ENCODE assay signal across 26 mouse cellular contexts in genomic region chr17:64674401-64674800, GRCm38 (mm10).
DNase-seq lines count a peak whose midpoint lies in the region; ATAC-seq and TF ChIP-seq lines count a peak whose summit lies in the region.
"Had no signal": no experiment of that assay in that cellular context is flagged by ENCODE, and none has a peak within 500 bp of the region (broad histone marks: within the 10 kb centered on the region; RNA-seq: fewer than 3 reads in every experiment).

No protein-coding gene starts in this region.

- H3K27me3 ChIP-seq in liver, adult 2 months (ENCODE audit: control insufficient read depth, insufficient read depth, low read length): no peaks in the 10 kb centered on the region
- H3K27me3 ChIP-seq in liver, embryonic 12.5 days (replicated peaks): no peaks in the 10 kb centered on the region
- H3K27me3 ChIP-seq: embryonic facial prominence, embryonic 13.5 days; forebrain, embryonic 13.5 days; heart, embryonic 13.5 days had no signal

- peaks cover 17% of the 10 kb centered on the region for H3K4me1 ChIP-seq in liver, adult 2 months (ENCODE audit: control insufficient read depth, insufficient read depth, low read length)
- no peaks in the 10 kb centered on the region for H3K4me1 ChIP-seq in liver, embryonic 12.5 days
- H3K4me1 ChIP-seq: embryonic facial prominence, embryonic 13.5 days; forebrain, embryonic 10.5 days; heart, embryonic 10.5 days had no signal

- DNase-seq in cerebellum, postnatal 10 days: peak; percentile 47 to 54
- no peak for DNase-seq in cerebellum, adult 18-20 months
- peak; percentile 62 for DNase-seq in liver, adult 2 months (ENCODE audit: extremely low read depth, low read depth, low spot score)
- peak; percentile 33 for DNase-seq in R1 (ENCODE audit: low read depth, low spot score)
- no peak for DNase-seq in thymus, postnatal 25 days
- DNase-seq: adrenal gland, adult 2 months; adrenal gland, postnatal 14 days; cerebellum, postnatal 25 days; gastrocnemius, postnatal 10 days; gastrocnemius, postnatal 36 days; heart, adult 2 months; heart, postnatal 14 days; heart, postnatal 4 days; kidney, adult 18-20 months had no signal

- WGBS in liver, adult 2 months: 66% methylated on average over 1 of the region's 1 CpGs
- WGBS in liver, embryonic 12.5 days (ENCODE audit: insufficient replicate concordance): 71% methylated on average over 1 of the region's 1 CpGs

- H3K9ac ChIP-seq in liver, adult 2 months (ENCODE audit: low read depth, low read length): no peak overlapping the region
- H3K9ac ChIP-seq in liver, embryonic 12.5 days: no peak overlapping the region
- H3K9ac ChIP-seq: embryonic facial prominence, embryonic 13.5 days; forebrain, embryonic 13.5 days; heart, embryonic 13.5 days; hindbrain, embryonic 14.5 days had no signal

- H3K4me3 ChIP-seq in liver, adult 2 months (ENCODE audit: insufficient read depth, low read depth, low read length): no peak overlapping the region
- no peak overlapping the region for H3K4me3 ChIP-seq in liver, embryonic 12.5 days
- H3K4me3 ChIP-seq: embryonic facial prominence, embryonic 13.5 days; forebrain, embryonic 10.5 days; forebrain, embryonic 13.5 days; heart, adult 2 months; heart, embryonic 10.5 days; heart, embryonic 13.5 days had no signal

- no peak for TF ChIP-seq POLR2A in liver, adult 2 months (IDR thresholded peaks at IDR 0.05; ENCODE audit: extremely low read depth, insufficient read depth, low read length)

- H3K9me3 ChIP-seq in liver, embryonic 12.5 days (replicated peaks): peaks cover 5% of the 10 kb centered on the region; the same call in 1 of the 2 replicates
- H3K9me3 ChIP-seq: forebrain, embryonic 13.5 days; heart, embryonic 10.5 days had no signal

- H3K36me3 ChIP-seq in liver, adult 2 months (ENCODE audit: control insufficient read depth, insufficient read depth, low read length): peaks cover 71% of the 10 kb centered on the region
- peaks cover 65% of the 10 kb centered on the region for H3K36me3 ChIP-seq in liver, embryonic 12.5 days

- ATAC-seq in liver, embryonic 12.5 days: no peak
- ATAC-seq: CD4-positive, CD25-positive, alpha-beta regulatory T cell, adult 4 months; forebrain, embryonic 13.5 days; forebrain, embryonic 16.5 days; hindbrain, postnatal 0 days; inflammation-experienced regulatory T-cells, adult 6 months; intestine, embryonic 16.5 days had no signal

- no peak for TF ChIP-seq CTCF in liver, adult 2 months (IDR thresholded peaks at IDR 0.05; ENCODE audit: low read depth, low read length)

- no peak overlapping the region for H3K4me2 ChIP-seq in liver, embryonic 12.5 days
- H3K4me2 ChIP-seq: embryonic facial prominence, embryonic 13.5 days; forebrain, embryonic 13.5 days; heart, embryonic 13.5 days; hindbrain, embryonic 14.5 days had no signal

- peaks cover 26% of the 10 kb centered on the region; the same call in 1 of the 2 replicates for H3K79me2 ChIP-seq in liver, adult 2 months (ENCODE audit: control insufficient read depth, insufficient read depth, low read length)

- peak overlapping the region; percentile 76 for H3K27ac ChIP-seq in liver, adult 2 months (replicated peaks; ENCODE audit: insufficient read depth, low read depth, low read length)
- no peak overlapping the region for H3K27ac ChIP-seq in liver, embryonic 12.5 days
- H3K27ac ChIP-seq: embryonic facial prominence, embryonic 13.5 days; forebrain, embryonic 10.5 days; forebrain, embryonic 13.5 days; heart, adult 2 months; heart, embryonic 10.5 days; heart, embryonic 13.5 days; hindbrain, embryonic 14.5 days; hindbrain, postnatal 0 days had no signal

Comparison
In these comparisons a context has a peak if more than half of its experiments do, and no peak if none do; other contexts are left out.
1. DNase-seq: peak in cerebellum, postnatal 10 days (2 of 2), liver, adult 2 months (single experiment) and R1 (single experiment); none in cerebellum, adult 18-20 months (0 of 2) and thymus, postnatal 25 days (single experiment).